In genomic region chr12:85607519-85608449, GRCm38 (mm10) we compare ENCODE assay signal across 15 mouse cellular contexts. TPM values are rescaled to one million over a fixed set of nuclear protein-coding genes. Genes with fewer than 3 reads are reported as not detected.
DNase-seq lines count a peak whose midpoint lies in the region; ATAC-seq lines count a peak whose summit lies in the region.
"Had no signal": no experiment of that assay in that cellular context is flagged by ENCODE, and none has a peak within 500 bp of the region (broad histone marks: within the 10 kb centered on the region; RNA-seq: fewer than 3 reads in every experiment).

No protein-coding gene starts in this region.

- H3K36me3 ChIP-seq in heart, embryonic 10.5 days = peaks cover 40% of the 10 kb centered on the region
- no peaks in the 10 kb centered on the region for H3K36me3 ChIP-seq in forebrain, embryonic 12.5 days (replicated peaks)
- H3K36me3 ChIP-seq in forebrain, embryonic 11.5 days (ENCODE audit: control insufficient read depth, insufficient read depth, low read length) = no peaks in the 10 kb centered on the region
- H3K36me3 ChIP-seq: forebrain, embryonic 10.5 days; G1E had no signal

- H3K9ac ChIP-seq in forebrain, embryonic 12.5 days = no peak overlapping the region
- H3K9ac ChIP-seq in forebrain, embryonic 11.5 days (ENCODE audit: low read length) = no peak overlapping the region
- H3K9ac ChIP-seq: hindbrain, embryonic 12.5 days had no signal

- WGBS in heart, embryonic 10.5 days = 74% methylated on average over 14 of the region's 14 CpGs
- 85% methylated on average over 14 of the region's 14 CpGs for WGBS in forebrain, embryonic 12.5 days
- WGBS in forebrain, embryonic 11.5 days = 85% methylated on average over 14 of the region's 14 CpGs

- DNase-seq in heart, embryonic 10.5 days (ENCODE audit: low spot score) = no peak
- DNase-seq in heart, postnatal 14 days = no peak
- peak; percentile 52 to 67 for DNase-seq in left cerebral cortex, postnatal 14 days (ENCODE audit: low spot score in 2 of 2)
- no peak for DNase-seq in left cerebral cortex, adult 18-20 months (ENCODE audit: low spot score in 2 of 2)
- DNase-seq in cerebellum, adult 18-20 months = peak; percentile 52 to 58
- no peak for DNase-seq in forebrain, embryonic 11.5 days (ENCODE audit: low spot score)
- DNase-seq: B cell, adult 2 months; lung, postnatal 36 days; thymus, adult 2 months had no signal

- no peaks in the 10 kb centered on the region for H3K9me3 ChIP-seq in heart, embryonic 10.5 days
- no peaks in the 10 kb centered on the region for H3K9me3 ChIP-seq in forebrain, embryonic 12.5 days
- H3K9me3 ChIP-seq in forebrain, embryonic 11.5 days (ENCODE audit: control insufficient read depth, low read length) = no peaks in the 10 kb centered on the region
- H3K9me3 ChIP-seq: forebrain, embryonic 10.5 days; G1E; hindbrain, embryonic 12.5 days had no signal

- intact Hi-C loops in heart, postnatal 14 days (cut with DNase I) = no loop called here
- intact Hi-C loops in left cerebral cortex, postnatal 14 days (cut with DNase I) = no loop called here

- peak; percentile 73 for ATAC-seq in megakaryocyte, adult 5-6 weeks (ENCODE audit: poor library complexity, severe bottlenecking)
- no peak for ATAC-seq in forebrain, embryonic 12.5 days (ENCODE audit: low FRiP score)
- ATAC-seq in forebrain, embryonic 11.5 days (replicated peaks; ENCODE audit: low FRiP score) = no peak

- peak overlapping the region; percentile 42; the same call in 1 of the 2 replicates for H3K27ac ChIP-seq in heart, embryonic 10.5 days
- no peak overlapping the region for H3K27ac ChIP-seq in forebrain, embryonic 12.5 days
- no peak overlapping the region for H3K27ac ChIP-seq in forebrain, embryonic 11.5 days (ENCODE audit: low read depth, low read length)
- H3K27ac ChIP-seq: forebrain, embryonic 10.5 days; hindbrain, embryonic 12.5 days had no signal

- peaks cover 56% of the 10 kb centered on the region for H3K4me1 ChIP-seq in heart, embryonic 10.5 days
- H3K4me1 ChIP-seq in forebrain, embryonic 12.5 days = no peaks in the 10 kb centered on the region
- H3K4me1 ChIP-seq in forebrain, embryonic 11.5 days (replicated peaks; ENCODE audit: control insufficient read depth, insufficient read depth, low read length) = no peaks in the 10 kb centered on the region

- no peak overlapping the region for H3K4me3 ChIP-seq in heart, embryonic 10.5 days
- H3K4me3 ChIP-seq in forebrain, embryonic 12.5 days (replicated peaks) = no peak overlapping the region
- no peak overlapping the region for H3K4me3 ChIP-seq in forebrain, embryonic 11.5 days (ENCODE audit: low read depth, low read length)
- H3K4me3 ChIP-seq: forebrain, embryonic 10.5 days; hindbrain, embryonic 12.5 days had no signal

- H3K4me2 ChIP-seq in forebrain, embryonic 12.5 days = no peak overlapping the region
- H3K4me2 ChIP-seq in forebrain, embryonic 11.5 days (ENCODE audit: low read depth, low read length, severe bottlenecking) = no peak overlapping the region
- H3K4me2 ChIP-seq: hindbrain, embryonic 12.5 days; liver, embryonic 11.5 days had no signal

- H3K27me3 ChIP-seq in heart, embryonic 10.5 days (ENCODE audit: insufficient read depth, poor library complexity, severe bottlenecking) = no peaks in the 10 kb centered on the region
- H3K27me3 ChIP-seq in forebrain, embryonic 12.5 days = no peaks in the 10 kb centered on the region
- no peaks in the 10 kb centered on the region for H3K27me3 ChIP-seq in forebrain, embryonic 11.5 days (ENCODE audit: control insufficient read depth, insufficient read depth, low read length)
- H3K27me3 ChIP-seq: hindbrain, embryonic 12.5 days had no signal

RNA-seq across cellular contexts. Expression of gene Jdp2, which starts 9.0 kb away (rescaled TPM):
- polyA plus RNA-seq in heart, embryonic 10.5 days (2016; fragmentation: Nextera tagmentation; extraction: Ambion mirVana) = 0.63 and 0.68 TPM in 2 replicates
- total RNA-seq in heart, postnatal 14 days (2021) = 10 to 100 TPM; 15.6 to 20.0 TPM
- 10 to 100 TPM; 45.5 to 68.8 TPM for total RNA-seq in left cerebral cortex, postnatal 14 days (2021)
- 10 to 100 TPM; 74.8 to 77.6 TPM for total RNA-seq in left cerebral cortex, adult 18-20 months (2021)
- total RNA-seq in megakaryocyte, adult 5-6 weeks (2015) = 15.6 and 18.1 TPM in 2 replicates
- 33.3 and 38.9 TPM in 2 replicates for total RNA-seq in megakaryocyte, adult 5-6 weeks (2017)
- 0.47 and 0.56 TPM in 2 replicates for polyA plus RNA-seq in forebrain, embryonic 12.5 days (2016; fragmentation: Nextera tagmentation; extraction: Ambion mirVana)
- polyA plus RNA-seq in forebrain, embryonic 11.5 days (2014; fragmentation: Nextera tagmentation; extraction: Ambion mirVana) = 0.31 TPM in 2 replicates
- total RNA-seq: G1E had no signal
- polyA plus RNA-seq: G1E had no signal

Comparison
In these comparisons a context has a peak if more than half of its experiments do, and no peak if none do; other contexts are left out.
1. DNase-seq: peak in left cerebral cortex, postnatal 14 days (2 of 2) and cerebellum, adult 18-20 months (2 of 2); none in heart, embryonic 10.5 days (single experiment), heart, postnatal 14 days (0 of 2), left cerebral cortex, adult 18-20 months (0 of 2) and forebrain, embryonic 11.5 days (single experiment).